Mouse (Mus musculus): ENCODE measurements around the gene Gmppb.

DNA sequence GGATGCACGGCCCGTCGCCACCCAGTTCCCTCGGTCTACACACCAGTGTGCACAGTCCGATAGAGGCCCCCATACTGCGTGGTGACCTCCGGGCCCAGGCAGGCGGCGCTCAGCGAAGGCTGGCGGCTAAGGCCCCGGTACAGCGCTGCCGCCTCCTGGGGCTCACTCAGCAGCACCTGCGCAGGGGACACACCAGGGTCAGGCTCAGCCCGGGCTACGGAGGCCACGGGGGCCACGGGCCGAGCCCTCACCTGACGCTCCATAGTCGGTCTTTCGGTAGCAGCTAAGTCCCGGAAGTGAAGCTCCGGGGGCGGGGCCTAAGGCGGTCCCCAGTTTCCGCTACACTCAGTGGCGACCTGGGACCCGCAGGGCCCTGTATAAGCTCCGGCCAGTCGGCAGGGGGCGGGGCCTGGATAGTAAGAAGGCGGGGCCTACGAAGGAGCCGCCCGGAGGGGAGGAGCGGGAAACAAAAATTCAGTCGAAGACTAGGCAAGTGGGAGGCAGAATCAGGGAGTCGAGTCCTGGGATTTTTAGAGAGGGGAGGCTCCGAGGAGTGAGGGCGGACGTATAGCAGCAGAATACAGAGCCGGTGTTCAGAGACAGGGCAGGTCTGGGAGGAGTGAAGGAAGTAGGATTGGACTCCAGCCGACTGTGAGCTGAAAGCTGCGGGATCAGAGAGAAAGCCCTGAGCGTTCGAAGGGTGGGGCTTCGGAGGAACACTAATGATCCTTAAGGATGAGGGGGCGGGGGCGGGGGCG, 45.3 kb downstream of the Gmppb start, which contains the start of gene Apeh:
- TF ChIP-seq ZC3H11A (IDR thresholded peaks at IDR 0.05; ENCODE audit: low read depth, low read length) (no peak), CTCF (conservative IDR thresholded peaks at IDR 0.05 in 1 of 2, IDR thresholded peaks at IDR 0.05 in 1 of 2; ENCODE audit: low read depth in 2 of 2, low read length in 2 of 2) (no peak), POLR2A (IDR thresholded peaks at IDR 0.05; ENCODE audit: low read depth, low read length) (peak; percentile 84), TCF12 (IDR thresholded peaks at IDR 0.05; ENCODE audit: low read depth, low read length) (peak; percentile 81), NRF1 (IDR thresholded peaks at IDR 0.05; ENCODE audit: low read depth, low read length) (peak; percentile 50), EP300 (IDR thresholded peaks at IDR 0.05; ENCODE audit: low read length) (no peak), NELFE (IDR thresholded peaks at IDR 0.05; ENCODE audit: low read depth, low read length) (peak; percentile 86), E2F4 (IDR thresholded peaks at IDR 0.05; ENCODE audit: insufficient replicate concordance, low read depth, low read length) (no peak), JUND (conservative IDR thresholded peaks at IDR 0.05; ENCODE audit: low read depth, low read length) (no peak), RCOR1 (conservative IDR thresholded peaks at IDR 0.05; ENCODE audit: low read depth, low read length) (0 out of 2 replicates have a peak, but pooled peaks have one; percentile 30), MAZ (IDR thresholded peaks at IDR 0.05; ENCODE audit: low read depth, low read length) (peak; percentile 72; the same call in 1 of the 2 replicates)

Measured in CH12.LX (cell line).